Mouse (Mus musculus): Measurements from ENCODE around the gene Cfap161.

The Cfap161 gene

GRCm38 (mm10) chr7:83801483-83801875, 6.8 kb upstream of the Cfap161 start:
- no peak for DNase-seq

DNA sequence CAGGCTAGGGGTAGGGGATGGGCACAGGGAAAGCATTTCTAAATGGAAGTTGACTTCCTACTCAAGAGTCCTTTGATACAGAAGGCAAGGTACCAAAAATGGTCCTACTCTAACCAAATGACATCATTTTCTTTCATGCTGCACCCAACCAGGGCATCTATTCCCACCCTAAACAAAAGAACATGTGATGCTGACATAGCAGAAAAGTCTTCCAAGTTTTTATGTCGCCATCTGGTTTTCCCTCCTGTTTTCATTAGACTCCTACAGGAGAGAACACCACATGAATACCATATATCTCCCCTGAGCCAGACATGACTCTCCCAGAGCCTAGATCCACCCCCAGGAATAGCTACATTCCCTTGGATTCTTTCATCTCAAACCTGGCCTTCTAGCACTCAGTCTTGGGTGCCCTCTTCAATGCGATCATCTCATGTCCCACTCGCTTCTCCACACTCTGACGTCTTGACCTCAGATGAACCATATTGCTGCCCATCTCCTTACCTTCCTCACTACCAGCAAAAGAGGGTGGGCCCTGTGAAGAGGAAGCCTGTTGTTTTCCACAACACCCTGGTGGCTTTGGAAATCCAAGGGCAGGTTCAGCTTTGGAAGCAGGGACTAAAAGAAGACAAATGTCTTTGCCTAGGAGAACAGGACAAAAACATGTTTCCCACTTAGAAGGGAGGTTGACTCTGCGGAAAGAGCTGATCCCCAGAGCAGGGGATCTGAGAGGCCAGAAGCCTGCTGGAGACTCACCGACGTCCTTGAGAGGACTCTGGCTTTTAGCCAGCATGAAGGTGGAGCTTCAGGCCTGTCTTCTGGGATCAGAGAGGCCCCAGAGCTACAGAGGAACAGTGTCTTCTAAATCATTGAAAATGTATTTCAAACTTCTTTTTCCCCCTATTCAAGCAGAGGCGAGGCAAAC, 6.1 kb upstream of the Cfap161 start:
- DNase-seq, result no peak

DNA sequence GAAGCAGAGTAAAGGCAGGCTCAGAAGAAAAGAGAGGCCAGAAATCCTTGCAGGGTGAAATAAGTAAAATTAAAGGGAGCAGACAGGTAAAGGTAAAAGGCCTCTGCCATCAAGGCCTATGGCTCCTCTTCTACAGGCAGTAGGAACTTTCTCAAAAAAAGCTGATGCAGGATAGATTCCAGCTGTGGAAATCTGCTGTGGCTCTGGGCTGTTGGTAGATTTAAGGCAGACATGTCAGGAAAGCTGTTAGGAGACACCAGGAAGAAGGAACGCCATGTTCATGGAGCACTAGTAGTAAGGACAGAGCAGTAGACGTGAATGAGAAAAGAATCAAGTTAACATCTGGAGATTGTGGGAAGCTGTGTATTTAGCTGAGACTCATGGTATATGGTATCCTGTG, 5.4 kb upstream of the Cfap161 start:
- no peak for DNase-seq

GRCm38 (mm10) chr7:83798004-83798403, 3.3 kb upstream of the Cfap161 start:
- DNase-seq, result no peak

- no peak for DNase-seq
Measured at GRCm38 (mm10) chr7:83796177-83796576, 1.5 kb upstream of the Cfap161 start.

GRCm38 (mm10) chr7:83794006-83794683, 535 bp downstream of the Cfap161 start:
- DNase-seq, result no peak

- no peak for DNase-seq
Measured at GRCm38 (mm10) chr7:83780881-83781280, 13.8 kb downstream of the Cfap161 start.

DNA sequence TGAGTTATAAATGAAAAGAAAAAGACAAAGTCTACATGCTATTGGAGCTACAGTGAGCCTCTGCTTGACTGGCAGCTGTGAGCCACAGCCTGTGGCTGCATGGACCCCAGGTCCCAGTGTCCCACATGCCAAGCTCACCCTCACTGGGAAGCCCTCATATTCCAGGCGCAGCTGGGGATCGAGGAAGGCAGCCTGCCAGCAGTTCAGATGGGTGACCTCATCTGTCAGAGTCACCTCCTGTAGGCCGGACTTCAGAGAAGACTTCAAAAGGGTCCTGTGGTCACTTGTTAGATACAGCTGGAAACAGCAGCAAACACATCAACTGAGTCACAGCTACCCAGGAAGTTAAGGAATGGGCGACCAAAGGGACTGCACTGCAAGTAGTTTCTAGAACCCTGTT, 14.7 kb downstream of the Cfap161 start:
- no peak for DNase-seq

GRCm38 (mm10) chr7:83779028-83779427, 15.7 kb downstream of the Cfap161 start:
- no peak for DNase-seq

DNA sequence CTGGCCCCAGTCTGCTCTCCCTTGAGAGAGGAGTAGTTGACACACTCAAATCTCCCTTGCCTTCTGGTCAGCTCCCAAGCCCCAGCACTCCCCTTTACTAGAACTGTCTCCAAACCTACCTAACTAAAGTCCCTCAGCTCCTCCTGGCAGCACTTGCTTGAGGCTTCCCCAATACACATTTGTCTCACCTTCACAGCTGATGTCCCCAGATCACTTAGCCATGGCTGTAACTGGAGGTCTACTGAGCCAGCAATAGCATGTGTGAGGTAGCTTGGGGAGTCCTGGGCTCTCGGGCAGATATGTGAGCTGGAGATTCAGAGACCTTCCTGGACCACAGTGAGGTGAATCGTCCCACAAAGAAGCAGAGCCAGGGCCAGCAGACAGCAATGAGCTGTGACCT, 16.2 kb downstream of the Cfap161 start:
- DNase-seq, result no peak

- peak; percentile 53 for DNase-seq
Measured at GRCm38 (mm10) chr7:83774721-83775120, 20.0 kb downstream of the Cfap161 start.

DNA sequence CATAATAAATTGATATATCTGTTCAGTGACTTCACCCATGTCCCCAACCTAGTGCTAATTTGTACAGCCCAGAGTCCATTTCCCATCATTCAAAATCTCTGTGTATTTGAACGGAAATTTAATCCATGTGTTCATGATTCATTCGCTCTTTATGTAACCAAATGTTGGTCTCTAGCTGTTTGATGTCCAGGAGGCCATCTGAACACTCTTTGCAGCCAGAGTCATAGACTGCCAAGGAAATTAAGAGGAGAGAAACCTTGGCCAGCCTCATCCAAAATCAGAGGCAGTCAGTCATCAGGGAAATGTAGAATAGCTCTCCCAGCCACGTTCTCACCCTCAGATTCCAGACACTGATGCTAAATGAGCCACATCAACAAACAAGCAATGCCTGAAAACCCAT, 31.0 kb downstream of the Cfap161 start:
- peak; percentile 54 for DNase-seq

DNA sequence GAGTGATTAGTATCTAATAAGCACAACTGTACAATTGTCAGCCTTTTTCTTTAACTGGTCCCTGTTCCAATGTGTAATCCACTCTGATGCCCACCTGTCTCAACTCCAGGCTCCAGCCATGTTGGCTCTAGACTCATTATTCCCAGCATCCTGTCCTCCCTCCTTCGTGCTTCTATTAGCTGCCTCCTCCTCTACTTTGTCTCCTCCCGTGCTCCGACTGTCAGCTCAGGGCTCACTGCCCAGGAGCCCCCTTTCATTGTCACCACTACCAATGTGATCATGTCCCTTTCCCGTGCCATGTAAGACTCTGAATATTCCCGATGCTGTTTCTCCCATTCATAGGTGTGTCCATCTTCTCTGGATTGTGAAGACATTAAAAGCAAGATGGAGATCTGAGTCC, 32.3 kb downstream of the Cfap161 start:
- no peak for DNase-seq

- peak; percentile 88 for DNase-seq
Measured at GRCm38 (mm10) chr7:83751055-83751454, 43.6 kb downstream of the Cfap161 start.

- DNase-seq, result no peak
Measured at GRCm38 (mm10) chr7:83748405-83748804, 46.3 kb downstream of the Cfap161 start.

DNA sequence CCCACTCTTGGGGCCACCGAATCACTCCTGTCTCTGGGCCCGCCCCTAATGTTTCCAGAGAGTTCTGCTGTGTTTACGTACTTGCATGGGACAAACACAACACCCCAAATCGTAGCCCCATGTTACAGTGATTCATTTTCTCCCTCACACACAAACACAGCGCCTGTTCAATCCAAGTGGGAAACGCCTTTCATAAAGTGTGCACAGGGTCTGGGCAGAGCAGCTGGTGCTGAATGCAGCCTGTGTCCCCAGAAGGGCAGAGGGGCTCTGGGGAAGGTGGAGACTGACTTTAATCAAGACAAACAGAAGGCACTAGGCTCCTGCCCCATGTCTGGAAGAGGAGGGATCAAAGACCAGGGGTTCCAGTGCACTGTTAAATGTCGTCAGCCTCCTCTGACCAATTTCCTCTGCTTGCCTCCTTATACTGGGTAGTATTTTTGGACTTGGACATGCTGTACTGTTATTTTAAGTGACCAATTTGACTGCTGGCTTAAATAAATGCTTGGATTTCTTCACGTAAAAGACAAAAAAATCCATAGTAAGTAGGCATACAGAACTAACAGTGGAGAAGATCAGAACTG, 48.5 kb downstream of the Cfap161 start:
- DNase-seq, result no peak

DNA sequence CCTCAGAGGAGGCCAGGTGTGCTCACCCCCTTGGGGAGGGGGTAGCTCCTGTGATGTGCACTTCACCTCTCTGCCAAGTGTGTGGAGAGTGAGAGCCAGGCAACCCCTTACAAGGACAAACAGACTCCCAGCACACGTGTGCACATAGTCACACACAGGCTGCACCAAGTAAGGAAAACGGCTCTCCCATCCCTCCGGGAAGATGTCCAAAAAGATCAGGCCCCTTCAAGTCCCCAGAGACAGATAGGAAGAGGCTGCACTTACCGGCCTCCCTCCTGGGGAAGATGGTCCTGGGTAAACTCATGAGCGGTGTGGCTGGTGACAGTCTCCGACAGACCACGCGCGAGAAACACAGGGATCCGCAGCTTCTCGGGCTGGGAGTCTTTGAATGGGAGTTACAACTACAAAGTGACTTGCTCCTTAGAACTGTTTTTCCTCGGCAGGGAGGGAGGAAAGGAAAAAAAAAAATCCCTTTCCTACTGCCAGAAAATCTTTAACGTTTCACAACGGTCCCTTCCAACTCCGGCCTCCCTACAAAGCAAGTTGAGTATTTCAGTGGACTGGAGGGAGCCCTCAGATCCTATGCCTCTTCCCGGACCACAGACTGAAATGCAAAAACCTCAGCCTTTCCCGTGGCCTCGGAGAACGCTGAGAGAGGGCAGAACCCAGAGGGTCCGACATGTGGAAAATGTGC, 49.1 kb downstream of the Cfap161 start, which contains the start of gene Il16:
Il16 (minus strand) TSS at position 314 of the 694 bp plus-strand sequence.
- DNase-seq, result no peak

GRCm38 (mm10) chr7:83745065-83745412, 49.6 kb downstream of the Cfap161 start:
- no peak for DNase-seq

GRCm38 (mm10) chr7:83744250-83744649, 50.4 kb downstream of the Cfap161 start:
- no peak for DNase-seq

DNA sequence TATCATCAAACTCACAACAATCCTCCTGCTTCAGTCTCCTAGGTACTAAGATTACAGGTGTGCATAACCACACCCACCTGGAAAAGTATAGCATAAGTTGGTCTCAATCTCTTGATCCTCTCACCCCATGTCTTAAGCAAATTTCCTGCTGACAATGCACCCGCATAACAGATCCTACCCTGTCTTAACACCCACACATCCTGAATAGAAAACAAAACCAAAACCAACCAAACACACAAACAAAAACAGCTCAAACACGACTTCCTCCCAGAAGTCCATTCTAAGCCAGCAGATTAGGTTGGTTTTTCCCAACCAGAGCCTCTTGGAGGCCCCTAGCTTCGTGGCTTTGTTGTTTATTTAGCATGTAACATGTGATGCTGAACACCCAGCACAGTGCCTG, 52.0 kb downstream of the Cfap161 start:
- no peak for DNase-seq

DNA sequence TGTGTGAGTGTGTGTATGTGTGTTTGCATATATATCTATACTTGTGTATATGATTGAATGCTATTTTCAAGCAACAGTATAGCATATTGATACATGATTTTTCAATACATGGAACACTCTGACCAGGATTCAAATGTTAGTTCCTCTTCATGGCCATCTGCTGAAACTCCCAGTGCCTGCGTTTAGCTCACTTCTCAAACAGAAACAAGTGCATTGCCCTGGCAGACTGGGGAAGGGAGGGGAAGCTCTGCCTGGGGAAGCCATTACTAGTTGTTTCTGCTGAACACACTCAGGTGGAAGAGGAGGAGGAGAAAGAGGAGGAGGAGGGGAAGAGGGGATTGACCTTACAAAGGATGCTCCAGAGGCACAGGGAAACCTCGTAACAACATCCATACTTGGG, 52.7 kb downstream of the Cfap161 start:
- DNase-seq, result no peak

GRCm38 (mm10) chr7:83739680-83740310, 54.9 kb downstream of the Cfap161 start:
- no peak for DNase-seq

All from cerebellum, adult 11 months (tissue).